Mouse (Mus musculus) NIH3T3 (cell line): Measurements from ENCODE around the gene Capn12.

Experiments
- DNase-seq: peaks from one replicate; pipeline ENCODE4 v3.0.0-alpha.2; 2012; ENCODE audit warnings: low read depth

Gene Capn12

GRCm38 (mm10) chr7:28919815-28920214, 38.6 kb downstream of the Capn12 start:
- DNase-seq = peak; percentile 95

GRCm38 (mm10) chr7:28921178-28921577, 40.0 kb downstream of the Capn12 start:
- no peak for DNase-seq

- no peak for DNase-seq
These were observed 40.7 kb downstream of the Capn12 start for GRCm38 (mm10) chr7:28921722-28922465.

- no peak for DNase-seq
These were observed 41.4 kb downstream of the Capn12 start for GRCm38 (mm10) chr7:28922606-28923005.

- peak; percentile 61 for DNase-seq
These were observed 42.7 kb downstream of the Capn12 start for GRCm38 (mm10) chr7:28923865-28924291.

GRCm38 (mm10) chr7:28924802-28925201, 43.6 kb downstream of the Capn12 start:
- peak; percentile 35 for DNase-seq

GRCm38 (mm10) chr7:28925317-28925716, 44.1 kb downstream of the Capn12 start:
- DNase-seq = peak; percentile 94

GRCm38 (mm10) chr7:28926172-28926571, 45.0 kb downstream of the Capn12 start:
- DNase-seq = no peak

GRCm38 (mm10) chr7:28929381-28929780, 48.2 kb downstream of the Capn12 start:
- DNase-seq = peak; percentile 48

GRCm38 (mm10) chr7:28930320-28931031, 49.3 kb downstream of the Capn12 start:
- DNase-seq = peak; percentile 85

GRCm38 (mm10) chr7:28931032-28931694, 49.9 kb downstream of the Capn12 start:
- DNase-seq = peak; percentile 69

- no peak for DNase-seq
These were observed 50.4 kb downstream of the Capn12 start for GRCm38 (mm10) chr7:28931695-28932039.

GRCm38 (mm10) chr7:28932421-28933041, 51.3 kb downstream of the Capn12 start:
- DNase-seq = peak; percentile 64

GRCm38 (mm10) chr7:28933825-28934224, 52.6 kb downstream of the Capn12 start:
- DNase-seq = no peak

GRCm38 (mm10) chr7:28936787-28937186, 55.6 kb downstream of the Capn12 start:
- DNase-seq = no peak

GRCm38 (mm10) chr7:28938654-28939053, 57.4 kb downstream of the Capn12 start:
- no peak for DNase-seq

- DNase-seq = no peak
These were observed 58.4 kb downstream of the Capn12 start for GRCm38 (mm10) chr7:28939418-28940183.

GRCm38 (mm10) chr7:28941129-28941528, 59.9 kb downstream of the Capn12 start:
- DNase-seq = no peak

- no peak for DNase-seq
These were observed 60.3 kb downstream of the Capn12 start for GRCm38 (mm10) chr7:28941542-28941941.
